Mouse (Mus musculus): ENCODE measurements around the gene Phf14.

Phf14 gene

GRCm38 (mm10) chr6:12020156-12020555 lies 112.5 kb downstream of the Phf14 start:
- in situ Hi-C loops (cut with MboI, MseI), result no loop called here

DNA sequence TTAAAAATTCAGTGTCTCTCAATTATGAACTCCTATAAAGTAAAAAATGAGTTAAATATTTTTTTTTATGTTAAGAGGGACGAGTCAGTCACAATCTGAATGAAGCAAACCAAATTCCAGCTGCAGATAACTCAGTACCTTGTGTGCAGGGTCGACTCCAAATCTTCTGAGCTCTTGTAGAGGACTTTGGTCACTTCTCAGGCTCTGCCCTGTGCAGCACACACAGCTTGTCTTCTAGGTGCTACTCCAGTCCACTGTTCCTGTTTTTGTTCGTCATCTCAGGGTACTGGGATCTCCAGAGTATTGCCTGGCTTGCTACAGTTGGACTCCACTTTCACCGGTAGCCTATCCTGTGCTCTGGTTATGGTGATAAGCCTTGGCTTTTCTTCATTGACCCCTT lies 113.1 kb downstream of the Phf14 start:
- in situ Hi-C loops (cut with MboI, MseI), result no loop called here

DNA sequence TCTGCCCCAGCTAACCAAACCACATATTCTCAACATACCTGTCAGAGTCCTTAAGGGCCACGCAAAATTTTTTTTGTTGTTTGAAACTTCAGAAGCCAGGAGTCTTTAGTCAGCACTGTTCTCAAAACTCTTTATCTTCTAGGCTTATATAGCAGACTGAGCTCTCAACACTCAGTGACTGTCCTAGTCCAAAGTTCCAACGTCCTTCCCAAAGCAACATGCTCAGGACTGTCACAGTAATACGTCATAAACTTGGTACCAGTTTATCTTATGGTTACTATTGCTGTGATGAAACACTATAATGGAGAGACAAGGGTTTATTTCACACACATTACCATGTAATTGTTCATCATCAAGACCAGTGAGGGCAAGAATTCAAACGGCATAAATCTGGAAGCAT lies 113.9 kb downstream of the Phf14 start:
- in situ Hi-C loops (cut with MboI, MseI), result no loop called here

DNA sequence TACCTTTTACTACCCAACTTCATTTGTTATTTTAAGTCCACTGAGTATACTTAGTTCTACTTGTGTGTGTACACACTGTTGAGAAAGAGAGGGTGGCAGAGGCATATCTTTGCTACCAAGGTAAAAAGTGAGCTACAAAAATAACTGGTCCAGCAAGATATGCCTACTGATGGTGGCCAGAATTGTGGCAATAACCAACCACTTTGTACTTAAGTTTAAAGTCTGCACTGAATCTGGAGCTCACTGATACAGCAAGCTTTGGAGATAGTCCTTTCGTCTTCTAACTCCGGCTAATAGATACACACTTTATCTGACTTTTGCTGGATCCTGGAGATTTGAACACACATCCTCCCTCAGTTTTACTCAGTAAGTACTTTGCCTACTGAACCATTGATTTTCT lies 115.8 kb downstream of the Phf14 start:
- in situ Hi-C loops (cut with MboI, MseI), result no loop called here

DNA sequence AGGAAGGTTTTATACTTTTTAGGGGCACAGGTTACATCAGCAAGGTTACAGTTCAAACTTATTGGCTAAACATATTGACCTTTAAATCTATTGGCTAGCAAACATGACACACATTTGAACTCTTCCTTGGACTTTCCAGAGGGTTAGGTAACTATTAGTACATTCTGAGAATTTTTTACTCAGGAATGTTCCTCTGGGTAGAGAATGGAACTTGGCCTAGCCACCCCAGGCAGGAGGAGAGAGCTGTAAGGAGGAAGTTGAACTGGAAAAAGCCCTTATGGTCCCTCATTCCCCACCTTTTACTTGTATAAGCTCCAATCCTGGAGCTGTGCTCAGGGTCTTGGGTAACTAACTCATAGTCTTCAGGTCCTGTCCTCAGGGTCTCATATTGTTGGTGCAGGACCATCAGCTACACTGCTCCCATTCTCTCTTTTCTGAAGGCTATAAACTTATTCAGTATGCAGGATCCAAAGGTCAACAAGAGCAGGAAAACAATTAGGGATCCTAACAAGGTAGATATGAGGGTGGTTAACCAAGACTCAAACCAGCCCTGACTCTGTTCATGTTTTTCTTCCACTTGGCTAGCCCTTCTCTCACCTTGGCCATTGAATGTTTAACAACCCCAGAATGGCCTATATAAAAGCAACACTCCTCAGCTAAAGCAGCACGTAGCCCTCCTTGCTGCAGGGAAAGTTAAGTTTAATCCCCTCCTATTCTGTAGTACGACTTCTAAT lies 119.4 kb downstream of the Phf14 start:
- in situ Hi-C loops (cut with MboI, MseI), result no loop called here

DNA sequence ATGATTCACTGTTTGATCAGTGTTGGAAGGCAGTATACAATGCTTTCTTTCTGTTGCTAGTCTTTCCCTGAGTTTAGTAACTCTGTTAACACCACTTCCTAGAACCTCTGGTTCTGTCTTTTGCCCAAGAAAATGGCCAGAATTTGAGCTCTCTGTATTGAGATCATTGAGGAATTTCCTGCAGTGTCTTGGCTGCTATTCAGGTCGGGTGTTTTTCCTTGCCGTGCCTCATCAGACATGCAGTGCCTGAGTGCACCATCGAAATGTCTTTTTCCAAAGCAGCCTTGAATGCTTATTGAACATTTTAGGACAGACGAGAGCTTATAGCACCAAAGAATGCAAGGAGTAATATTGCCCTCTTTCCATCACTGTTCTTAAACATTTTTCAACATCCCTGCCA lies 127.0 kb downstream of the Phf14 start:
- in situ Hi-C loops (cut with MboI, MseI), result no loop called here

GRCm38 (mm10) chr6:12038268-12038667 lies 130.7 kb downstream of the Phf14 start:
- in situ Hi-C loops (cut with MboI, MseI), result no loop called here

DNA sequence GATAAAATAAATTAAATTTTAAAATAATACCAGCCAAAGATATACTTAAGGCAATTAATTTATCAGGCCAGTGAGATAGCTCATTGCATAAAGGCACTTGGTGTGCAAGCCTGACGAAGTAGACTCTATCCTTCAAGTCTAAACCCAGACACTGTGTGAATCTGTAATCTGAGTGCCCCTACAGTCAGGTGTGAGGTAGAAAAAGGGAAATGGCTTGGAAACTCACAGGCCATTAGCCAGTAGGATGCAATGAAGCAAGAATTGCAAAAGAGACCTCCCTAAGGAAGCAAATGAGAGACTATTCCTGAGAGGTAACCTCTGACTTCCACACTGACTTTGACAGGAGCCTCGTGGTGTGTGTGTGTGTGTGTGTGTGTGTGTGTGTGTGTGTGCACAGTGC lies 145.3 kb downstream of the Phf14 start:
- in situ Hi-C loops (cut with MboI, MseI), result no loop called here

DNA sequence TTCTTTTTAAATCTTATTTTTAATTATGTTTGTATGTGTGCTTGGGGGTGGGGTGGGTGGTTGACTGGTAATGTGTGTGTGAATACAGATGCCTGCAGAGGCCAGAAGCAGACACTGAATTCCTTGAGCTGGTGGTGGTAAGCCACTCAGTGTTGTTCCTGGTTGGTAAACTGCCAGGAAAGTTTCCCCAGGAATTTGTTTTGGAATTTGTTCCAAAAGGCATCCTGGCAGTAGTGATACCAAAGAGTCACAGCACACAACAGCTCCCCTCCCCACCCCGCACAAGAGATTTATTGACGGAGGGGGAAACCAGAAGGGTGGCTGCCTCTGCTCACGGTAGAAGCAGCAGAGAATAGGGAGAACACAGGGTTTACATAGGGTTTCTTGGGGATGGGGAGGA lies 146.5 kb downstream of the Phf14 start:
- in situ Hi-C loops (cut with MboI, MseI), result no loop called here

DNA sequence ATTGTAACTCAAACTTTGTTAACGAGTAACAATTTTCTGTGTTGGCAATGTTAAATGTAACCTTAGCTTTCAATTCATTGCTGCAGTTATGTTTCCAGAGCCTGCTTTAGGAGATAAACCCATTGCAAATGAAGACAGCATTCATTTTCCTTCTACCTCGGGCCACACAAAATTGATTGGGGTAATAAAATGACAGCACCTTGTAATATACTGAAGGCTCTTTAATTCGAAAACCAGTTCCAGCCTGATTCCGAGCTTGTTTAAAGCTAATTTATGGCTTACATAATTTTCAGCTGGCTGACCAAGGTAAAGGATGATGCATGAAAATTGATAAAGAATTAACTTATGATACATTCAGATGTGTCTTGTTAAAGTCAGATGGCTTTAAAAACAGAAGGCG lies 151.1 kb downstream of the Phf14 start:
- in situ Hi-C loops (cut with MboI, MseI), result no loop called here

- in situ Hi-C loops (cut with MboI, MseI), result no loop called here
Measured at GRCm38 (mm10) chr6:12059971-12060370, 152.4 kb downstream of the Phf14 start.

DNA sequence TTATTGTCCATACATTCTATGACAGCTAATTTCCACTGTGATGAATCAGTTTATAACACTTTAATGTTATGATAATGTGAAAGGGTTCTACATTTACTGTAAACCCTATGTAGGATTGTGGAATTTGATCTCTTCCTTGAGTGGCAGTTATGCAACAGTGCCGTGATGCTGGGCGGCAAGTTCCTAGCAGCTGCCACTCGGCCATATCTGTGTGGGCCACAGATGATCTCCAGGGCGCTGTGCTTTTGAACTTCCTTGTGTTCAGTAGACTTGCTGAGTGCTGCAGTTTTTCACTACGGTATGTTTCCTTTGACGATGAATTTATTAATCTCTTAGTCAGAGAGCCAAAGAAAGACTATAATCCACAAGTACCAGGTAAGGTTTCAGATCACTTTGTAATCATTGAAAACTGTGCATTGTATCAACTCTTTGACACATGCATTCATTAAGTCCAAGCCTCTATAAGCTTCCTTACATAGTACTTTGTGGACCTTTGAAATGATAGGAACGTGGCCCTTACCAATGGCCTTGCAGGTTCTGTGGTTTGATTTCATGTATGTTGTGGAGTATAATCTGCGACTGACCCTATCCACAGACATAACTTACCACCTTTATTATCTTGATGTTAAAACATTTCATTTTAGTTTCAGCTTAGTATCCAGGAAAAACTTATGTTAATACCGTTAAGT lies 153.0 kb downstream of the Phf14 start:
- in situ Hi-C loops (cut with MboI, MseI), result no loop called here

DNA sequence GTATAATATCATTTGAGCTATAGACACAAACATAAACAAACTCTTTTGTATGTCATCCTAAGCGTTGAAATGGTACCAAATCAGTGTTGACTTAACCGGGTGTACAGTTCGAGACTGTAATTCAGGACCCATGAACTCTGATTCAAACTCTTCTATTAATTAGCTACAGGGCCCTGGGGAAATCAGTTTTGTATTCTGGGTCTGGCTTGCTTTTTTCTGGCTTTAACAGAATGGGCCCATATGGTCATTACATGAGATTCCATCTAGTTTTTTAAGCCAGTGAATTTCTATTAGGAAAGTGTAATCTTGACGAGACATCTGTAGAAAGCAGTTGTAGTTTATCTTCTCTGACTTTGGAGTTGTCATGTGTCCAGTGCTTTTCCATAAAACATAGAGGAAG lies 160.3 kb downstream of the Phf14 start:
- in situ Hi-C loops (cut with MboI, MseI), result no loop called here

- in situ Hi-C loops (cut with MboI, MseI), result no loop called here
Measured at GRCm38 (mm10) chr6:12069357-12069756, 161.7 kb downstream of the Phf14 start.

GRCm38 (mm10) chr6:12074599-12074998 lies 167.0 kb downstream of the Phf14 start:
- in situ Hi-C loops (cut with MboI, MseI), result no loop called here

DNA sequence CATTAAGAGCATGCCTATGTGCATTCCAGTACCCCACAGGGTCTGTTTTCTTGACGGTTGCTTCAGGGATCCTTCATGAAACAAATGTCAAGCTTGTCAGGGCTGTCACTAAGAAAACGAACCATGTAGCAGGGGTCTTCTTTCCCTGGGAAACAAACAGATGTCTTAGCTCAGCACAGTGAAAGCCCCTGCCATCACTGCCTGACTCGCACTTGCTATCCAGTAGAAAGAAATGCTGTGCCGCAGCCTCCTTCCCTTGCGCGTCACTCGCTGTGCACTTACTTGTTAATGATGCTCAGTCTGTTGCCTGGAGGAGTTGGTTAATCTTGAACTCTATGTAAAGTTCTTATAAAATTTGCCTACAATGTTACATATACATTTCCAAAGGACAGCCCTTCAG lies 169.7 kb downstream of the Phf14 start:
- in situ Hi-C loops (cut with MboI, MseI), result no loop called here

GRCm38 (mm10) chr6:12077880-12078618 lies 170.4 kb downstream of the Phf14 start:
- in situ Hi-C loops (cut with MboI, MseI), result no loop called here

DNA sequence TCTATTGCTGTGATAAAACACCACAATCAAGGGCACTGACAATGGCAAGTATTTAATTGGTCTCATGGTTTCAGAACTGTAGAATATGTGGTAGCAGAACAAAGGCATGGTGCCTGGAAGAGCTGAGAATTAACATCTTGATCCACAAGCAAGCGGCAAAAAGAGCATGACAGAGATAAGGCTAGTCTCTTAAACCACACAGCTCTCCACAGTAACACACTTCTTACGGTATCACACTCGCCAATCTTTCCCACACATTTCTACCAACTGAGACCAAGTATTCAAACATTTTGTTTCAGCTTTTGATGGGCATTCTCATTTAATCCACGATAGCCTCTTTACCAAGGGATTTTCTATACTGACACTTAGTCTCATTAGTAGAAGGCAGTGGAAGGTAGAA lies 171.7 kb downstream of the Phf14 start:
- in situ Hi-C loops (cut with MboI, MseI), result no loop called here

DNA sequence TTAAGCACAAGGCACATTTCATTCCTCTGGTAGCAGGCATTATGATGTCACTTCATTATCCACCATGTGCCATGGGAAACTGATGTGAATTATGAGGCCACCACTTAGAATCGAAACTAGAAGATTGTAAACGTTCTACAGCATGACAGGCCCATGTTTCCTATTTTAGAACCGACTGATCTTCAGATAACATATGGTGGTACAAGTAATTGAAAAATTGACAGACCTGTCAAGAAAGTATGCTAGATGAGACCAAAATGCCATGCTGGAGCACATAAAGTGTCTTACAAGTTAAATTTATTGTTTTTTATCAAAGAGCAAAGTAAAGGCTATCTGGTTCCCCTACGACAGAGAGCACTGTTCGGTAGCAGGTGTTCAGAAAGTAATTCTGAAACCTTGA lies 172.8 kb downstream of the Phf14 start:
- in situ Hi-C loops (cut with MboI, MseI), result no loop called here

GRCm38 (mm10) chr6:12081722-12082121 lies 174.1 kb downstream of the Phf14 start:
- in situ Hi-C loops (cut with MboI, MseI), result no loop called here

DNA sequence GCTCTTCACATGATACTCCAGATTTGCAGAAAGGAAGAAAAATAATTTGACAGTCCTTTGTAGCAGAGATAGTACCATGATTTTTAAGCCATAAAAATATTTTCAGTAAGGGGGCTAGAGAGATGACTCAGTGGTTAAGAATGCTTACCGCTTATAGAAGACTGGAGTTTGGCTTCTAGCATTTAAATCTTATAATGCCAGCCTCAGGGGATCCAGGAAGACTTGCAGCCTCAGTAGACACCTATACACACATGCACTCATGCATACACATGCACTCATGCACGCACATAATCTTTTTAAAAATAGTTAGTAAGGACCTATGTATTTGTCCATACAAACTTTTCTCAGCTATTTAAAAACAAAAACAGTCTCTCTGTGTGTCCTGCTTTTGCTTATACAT lies 174.5 kb downstream of the Phf14 start:
- in situ Hi-C loops (cut with MboI, MseI), result no loop called here

DNA sequence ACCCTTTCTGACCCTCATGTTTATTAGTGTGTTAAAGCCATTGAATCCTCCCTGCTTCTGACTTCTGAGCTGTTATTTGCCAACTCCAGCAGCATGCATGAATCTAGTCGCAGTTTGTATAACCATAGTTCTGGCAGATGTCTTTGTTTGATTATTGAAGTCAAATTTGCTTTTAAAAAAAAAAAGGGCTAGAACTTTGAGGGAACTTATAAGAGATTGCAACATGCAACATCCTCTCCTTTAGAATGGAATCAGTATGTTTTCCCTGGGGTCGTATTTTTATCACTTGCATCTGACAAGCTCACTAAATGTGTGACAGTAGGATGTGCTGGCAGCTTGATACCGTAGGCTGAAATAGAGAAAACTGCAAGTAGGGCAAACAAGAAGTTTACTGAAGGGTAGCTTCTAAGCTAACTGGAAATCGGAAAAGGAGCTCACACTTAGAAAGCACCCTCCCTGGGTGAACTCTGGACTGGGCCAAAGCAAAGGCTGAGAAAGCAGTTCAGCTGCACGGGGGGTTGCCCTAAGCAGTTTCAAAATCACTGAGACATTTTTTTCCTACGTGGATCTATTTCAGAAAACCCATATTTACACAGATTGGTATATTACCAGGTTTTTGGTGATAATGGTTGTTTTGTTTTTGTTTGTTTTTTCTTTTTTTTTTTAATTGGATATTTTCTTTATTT lies 175.1 kb downstream of the Phf14 start:
- in situ Hi-C loops (cut with MboI, MseI), result no loop called here

Measured in T-helper 17 cell (primary cell).